Mouse (Mus musculus) liver, adult 2 months (tissue): ENCODE data around the gene Sstr2.

Experiments used
- CTCF ChIP-seq: fragments of 200-500 bp; IDR thresholded peaks from 2 replicates; pipeline ENCODE4 v1.5.1; 2011; ENCODE audit warnings: low read depth, low read length, control low read depth
- POLR2A ChIP-seq: fragments of 200-500 bp; IDR thresholded peaks from 2 replicates; pipeline ENCODE4 v1.6.1; 2011; ENCODE audit warnings: low read length, control low read depth; ENCODE audit not compliant: insufficient read depth; ENCODE audit errors: extremely low read depth

- TF ChIP-seq POLR2A (no peak), CTCF (no peak)
Observed at GRCm38 (mm10) chr11:113658763-113659162, 39.6 kb downstream of the Sstr2 start.
